Mouse (Mus musculus): ENCODE measurements around the gene Mamstr.
"Not testable (repeated sequence)": the region's sequence is repeated elsewhere in the genome, so short reads cannot be mapped to it uniquely, and the experiment has no call there.

The Mamstr gene

DNA sequence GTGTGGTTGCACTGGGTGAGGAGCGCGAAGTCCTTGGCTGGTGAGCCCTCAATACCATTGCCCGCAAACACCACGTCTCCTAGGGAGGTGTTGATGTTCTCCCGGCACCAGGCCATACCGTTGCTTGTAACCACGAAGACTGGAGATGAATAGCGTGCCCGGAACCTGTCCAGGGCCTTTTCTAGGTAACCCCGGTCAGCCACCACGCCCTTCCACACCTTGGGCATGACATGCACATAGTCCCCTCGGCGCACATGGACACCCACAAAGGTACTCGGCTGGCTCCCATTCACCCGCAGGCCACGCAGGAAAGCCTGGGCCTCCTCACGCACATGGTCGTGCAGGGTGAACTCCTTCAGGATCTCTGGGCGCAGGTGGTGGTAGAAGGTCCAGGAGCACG, 10.7 kb downstream of the Mamstr start:
- not testable (repeated sequence) for DNase-seq

DNA sequence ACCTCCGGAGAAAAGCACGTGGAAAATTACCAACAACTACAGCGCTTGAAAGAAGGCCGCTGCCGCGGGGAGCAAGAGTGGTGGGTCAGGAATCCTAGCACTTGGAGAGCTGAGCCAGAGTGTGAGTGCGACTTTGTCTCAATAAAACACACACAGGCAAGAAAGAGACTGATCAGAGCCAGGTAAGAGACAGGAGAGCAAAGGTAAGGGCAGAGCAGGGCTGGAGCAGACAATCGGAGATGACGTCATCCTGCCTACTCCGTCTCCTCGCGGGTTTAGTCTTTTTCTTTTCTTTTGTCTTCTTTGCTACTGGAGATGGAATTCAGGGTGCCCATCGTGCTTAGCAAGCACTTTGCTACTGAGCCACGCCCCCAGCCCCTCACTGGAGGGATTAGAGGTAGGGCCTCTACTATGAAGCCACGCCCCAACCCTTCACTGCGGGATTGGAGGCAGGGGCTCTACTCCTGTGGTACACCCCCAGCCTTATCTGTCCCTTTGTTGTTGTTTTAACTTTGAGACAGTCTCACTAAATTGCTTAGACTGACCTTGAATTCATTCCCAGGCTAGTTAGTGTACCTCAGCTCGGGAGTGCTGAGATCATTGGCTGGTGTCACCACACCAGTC, 14.8 kb downstream of the Mamstr start:
- DNase-seq, result no peak

DNA sequence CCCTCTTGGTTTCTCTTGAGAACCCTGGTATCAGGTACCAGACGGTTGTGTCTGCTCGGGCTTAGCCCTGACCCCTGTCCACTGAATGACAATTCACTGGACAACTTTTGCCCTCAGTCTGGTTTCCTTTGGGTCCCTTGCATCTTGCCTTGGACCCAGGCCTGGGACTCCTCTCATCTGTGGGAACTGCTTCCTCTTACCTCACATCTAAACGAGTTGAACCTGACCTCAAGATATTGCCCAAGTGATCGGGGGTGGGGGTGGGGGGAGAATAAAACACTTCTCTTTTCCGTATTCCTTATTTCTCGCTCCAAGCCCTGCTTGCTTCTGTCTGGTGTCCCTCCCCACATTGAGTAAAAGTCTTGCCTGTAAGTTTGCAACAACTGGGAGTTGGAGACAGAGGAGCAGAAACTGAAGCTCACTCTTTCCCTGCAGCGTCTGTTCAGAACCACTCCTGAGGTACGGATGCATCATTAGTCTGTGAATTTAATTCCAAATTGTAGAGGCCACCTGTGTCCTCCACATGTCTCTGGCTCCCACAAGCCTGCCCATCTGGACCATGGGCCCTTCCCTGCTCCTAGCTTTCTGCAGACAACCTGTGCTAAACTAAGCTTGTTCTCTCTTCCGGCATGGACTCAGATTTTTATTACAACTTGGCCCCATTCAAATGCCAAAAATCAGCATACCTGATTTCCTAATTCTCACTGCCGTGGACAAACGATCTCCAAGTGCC, 21.1 kb downstream of the Mamstr start:
- no peak for DNase-seq

DNA sequence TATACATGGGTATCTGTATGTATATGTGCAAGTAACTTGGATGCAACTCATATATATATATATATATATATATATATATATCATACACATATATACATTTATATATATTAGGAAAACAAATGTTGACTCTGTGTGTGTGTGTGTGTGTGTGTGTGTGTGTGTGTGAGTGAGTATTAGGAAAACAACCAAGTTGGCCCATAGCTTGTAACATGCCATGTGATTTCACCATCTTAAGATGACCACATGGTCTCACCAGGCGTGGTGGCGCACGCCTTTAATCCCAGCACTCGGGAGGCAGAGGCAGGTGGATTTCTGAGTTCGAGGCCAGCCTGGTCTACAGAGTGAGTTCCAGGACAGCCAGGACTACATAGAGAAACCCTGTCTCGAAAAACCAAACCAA, 21.9 kb downstream of the Mamstr start:
- not testable (repeated sequence) for DNase-seq

DNA sequence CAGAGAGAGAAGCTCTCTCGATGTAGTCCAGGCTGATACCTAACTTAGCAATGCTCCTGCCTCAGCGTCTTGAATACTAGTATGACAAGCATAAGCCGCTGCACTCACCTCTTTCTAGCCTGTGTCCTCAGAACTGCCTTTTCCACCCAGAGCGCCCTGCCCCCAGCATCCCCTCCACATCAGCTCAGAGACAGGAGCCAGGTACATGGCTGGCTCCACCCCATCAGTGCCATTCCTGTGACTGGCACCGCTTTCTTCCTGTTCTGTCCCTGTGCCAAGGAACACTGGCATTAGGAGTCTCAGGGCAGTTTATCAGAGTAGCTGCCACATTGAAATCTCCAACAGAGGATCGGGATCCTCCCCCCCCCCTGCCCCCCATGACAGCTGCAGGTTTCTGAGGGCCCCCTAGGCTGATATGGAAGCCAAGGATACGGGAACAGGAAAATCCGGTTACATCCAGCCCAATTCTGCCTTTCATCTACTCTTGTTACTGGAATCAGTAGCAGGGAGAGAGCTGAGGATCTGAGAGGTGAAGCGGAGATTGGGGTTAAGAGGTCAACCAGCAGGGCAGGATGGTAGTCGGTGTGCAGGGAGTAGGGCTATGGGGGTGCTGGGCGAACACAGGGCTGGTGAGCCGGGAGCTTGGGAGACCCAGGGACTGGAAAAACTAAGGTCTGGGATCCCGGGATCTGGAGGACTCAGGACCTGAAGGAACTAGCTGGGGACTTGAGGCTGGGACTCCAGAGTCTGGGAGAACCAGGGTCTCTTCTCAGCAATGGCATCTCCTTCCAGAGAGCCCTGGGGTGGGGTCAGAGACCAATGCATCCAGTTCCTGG, 25.7 kb downstream of the Mamstr start:
- DNase-seq, result peak in 1 of 2 experiments; percentile 41

DNA sequence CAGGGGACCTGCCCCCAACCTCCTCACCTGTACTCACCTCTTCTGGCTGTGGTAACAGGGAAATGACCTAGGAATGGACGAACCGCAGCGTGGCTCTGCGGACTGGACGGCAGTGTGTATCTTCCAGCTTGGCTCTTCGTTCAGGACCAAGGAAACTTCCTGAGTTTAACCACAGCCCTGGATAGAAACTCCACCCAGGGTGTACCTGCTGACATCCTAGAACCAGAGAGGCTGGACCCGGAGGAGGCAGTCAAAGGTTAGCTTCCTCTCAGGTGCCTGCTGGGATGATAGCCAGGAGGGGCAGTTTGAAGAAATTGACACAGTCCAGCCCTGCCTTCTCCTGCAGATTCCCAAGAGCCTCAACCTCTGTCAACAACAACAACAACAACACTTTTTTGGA, 26.4 kb downstream of the Mamstr start, which contains the start of gene Fut2:
Fut2 (minus strand) TSS at position 234 of the 400 bp plus-strand sequence.
- no peak for DNase-seq

DNA sequence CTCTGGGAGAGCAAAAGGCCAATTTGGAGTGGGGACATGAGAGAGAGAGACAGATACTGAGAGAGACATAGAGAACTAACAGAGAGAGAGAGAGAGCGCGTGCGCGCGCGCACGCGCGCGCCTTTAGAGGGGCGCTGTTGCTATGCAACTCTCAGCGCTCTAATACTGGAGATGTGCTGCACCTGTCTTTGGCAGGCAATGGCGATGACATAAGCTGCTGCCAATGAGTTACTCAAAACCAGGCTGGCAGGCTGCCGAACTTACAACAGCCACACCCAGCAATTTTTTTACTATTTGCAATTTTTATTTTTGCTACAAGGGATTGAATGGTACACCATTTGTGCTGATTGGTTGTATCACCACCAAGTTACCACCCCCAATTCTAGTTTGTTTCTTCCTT, 28.0 kb downstream of the Mamstr start:
- DNase-seq, result peak in 1 of 2 experiments; percentile 40

DNA sequence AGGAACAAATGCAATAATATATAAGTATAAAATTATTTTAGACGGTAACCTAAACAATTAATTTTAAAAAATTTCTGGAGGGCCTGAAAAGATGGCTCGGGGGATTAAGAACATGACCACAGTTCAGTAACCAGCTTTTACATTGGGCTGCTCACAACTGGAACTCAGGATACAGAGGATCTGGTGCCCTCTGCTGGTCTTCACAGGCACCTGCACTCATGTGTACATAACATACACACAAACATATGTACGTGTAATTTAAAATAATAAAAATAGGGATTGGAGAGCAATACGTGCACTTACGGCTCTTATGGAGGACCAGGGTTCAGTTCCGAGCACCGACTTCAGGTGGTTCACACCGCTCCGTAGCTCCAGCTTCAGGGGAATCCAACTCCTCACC, 29.1 kb downstream of the Mamstr start:
- no peak for DNase-seq

DNA sequence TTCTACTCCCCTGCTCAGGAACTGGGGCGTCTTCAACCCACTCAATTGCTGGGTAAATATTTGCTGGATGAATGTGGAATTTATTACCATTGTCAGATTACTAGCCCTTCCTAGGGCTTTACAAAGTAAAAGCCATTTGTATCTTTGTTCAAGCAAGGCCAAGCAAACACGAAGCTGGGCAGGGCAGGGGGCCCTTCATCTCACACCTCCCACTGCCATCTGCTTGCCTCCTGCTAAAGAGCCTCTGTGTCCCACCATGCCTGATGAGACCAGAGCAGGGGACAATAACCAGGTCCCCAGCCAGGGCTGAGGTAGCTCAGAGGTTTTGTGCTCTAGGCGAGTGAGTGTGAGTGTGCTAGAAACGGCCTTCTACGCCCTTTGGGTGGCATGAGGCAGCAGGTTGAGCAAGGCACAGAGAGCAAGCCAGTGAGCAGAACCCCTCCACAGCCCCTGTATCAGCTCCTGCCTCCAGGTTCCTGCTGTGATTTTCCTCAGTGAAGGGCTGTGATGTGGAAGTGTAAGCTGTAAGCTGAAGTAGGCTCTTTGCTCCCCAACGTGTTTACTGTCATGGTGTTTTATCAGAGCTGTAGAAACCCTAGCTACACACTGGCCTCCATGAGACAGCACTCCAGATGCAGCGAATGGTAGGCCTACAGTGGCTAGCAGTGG, 38.0 kb downstream of the Mamstr start:
- DNase-seq, result no peak

DNA sequence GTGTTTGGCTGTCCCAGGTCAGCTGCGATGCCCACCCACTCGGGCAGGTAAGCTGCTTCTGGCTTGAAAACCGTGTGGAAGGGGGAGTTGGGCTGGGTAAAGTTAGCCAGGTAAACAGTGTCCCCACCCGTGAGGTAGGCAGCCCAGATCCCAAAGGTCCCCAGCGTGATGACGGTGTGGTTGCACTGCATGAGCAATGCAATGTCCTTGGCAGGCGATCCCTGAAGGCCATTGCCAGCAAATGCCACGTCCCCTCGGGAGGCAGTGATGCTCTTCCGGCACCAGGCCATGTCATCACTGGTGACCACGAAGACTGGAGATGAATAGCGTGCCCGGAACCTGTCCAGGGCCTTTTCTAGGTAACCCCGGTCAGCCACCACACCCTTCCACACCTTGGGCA, 38.7 kb downstream of the Mamstr start:
- no peak for DNase-seq

DNA sequence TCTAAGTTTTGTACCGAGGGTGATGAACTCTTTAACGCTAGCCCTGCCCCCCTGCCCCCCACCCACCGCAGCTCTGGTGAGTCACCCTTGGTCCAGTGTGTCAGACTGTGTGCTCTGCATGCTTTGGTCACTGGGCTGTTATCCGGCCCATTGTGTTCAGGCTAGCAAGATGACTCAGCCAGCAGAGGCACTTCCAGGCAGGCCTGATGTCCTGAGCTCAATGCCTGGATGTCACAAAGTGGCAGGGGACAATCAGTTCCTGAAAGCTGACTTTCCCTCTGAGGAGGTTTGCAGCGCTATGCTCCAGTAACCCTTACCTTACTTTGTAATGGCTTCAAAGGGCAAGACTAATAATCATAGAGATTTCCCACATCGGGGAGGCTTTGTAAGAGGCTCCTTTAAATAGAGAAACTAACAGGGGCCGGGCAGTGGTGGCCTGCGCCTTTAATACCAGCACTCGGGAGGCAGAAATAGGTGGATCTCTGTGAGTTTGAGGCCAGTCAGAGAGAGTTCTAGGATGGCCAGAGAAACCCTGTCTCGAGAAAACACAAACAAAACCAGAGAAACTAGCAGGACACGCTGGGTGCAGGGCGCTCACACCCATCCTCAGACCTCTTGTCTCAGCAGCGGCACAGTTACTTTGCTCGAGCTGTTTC, 40.3 kb downstream of the Mamstr start:
- no peak for DNase-seq

DNA sequence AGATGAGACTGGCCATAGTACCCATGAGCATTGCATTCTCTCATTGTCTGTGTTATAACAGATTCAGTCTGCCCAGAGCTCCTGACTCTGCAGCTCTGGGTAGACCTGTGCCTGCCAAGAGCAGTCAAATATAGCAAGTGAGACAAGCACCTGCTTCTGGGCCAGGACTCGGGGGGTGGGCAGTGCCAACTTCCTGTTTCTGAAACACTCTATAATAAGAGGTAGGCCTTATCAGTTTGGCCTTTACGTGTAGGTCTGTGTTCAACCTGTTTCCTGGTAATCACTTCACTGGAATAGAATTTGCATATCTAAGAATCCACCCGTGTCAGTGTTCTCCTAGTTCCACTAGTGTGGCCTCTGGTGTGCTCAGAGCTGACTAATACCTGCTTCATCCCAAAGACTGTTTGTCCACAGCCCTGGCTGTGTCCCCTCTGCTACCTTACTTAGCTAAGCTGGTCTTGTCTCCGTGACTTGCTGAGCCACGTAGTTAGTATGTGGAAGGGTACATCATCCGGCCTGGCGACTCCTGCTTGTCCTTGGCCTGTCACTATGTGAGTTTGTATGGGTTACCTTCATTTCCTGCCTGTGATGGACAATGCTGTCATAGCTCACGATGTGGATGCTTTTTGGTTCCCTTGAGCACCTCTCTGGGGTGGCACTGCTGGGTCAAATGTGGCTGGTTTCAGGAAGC, 41.4 kb downstream of the Mamstr start:
- peak; percentile 63 to 73 for DNase-seq

DNA sequence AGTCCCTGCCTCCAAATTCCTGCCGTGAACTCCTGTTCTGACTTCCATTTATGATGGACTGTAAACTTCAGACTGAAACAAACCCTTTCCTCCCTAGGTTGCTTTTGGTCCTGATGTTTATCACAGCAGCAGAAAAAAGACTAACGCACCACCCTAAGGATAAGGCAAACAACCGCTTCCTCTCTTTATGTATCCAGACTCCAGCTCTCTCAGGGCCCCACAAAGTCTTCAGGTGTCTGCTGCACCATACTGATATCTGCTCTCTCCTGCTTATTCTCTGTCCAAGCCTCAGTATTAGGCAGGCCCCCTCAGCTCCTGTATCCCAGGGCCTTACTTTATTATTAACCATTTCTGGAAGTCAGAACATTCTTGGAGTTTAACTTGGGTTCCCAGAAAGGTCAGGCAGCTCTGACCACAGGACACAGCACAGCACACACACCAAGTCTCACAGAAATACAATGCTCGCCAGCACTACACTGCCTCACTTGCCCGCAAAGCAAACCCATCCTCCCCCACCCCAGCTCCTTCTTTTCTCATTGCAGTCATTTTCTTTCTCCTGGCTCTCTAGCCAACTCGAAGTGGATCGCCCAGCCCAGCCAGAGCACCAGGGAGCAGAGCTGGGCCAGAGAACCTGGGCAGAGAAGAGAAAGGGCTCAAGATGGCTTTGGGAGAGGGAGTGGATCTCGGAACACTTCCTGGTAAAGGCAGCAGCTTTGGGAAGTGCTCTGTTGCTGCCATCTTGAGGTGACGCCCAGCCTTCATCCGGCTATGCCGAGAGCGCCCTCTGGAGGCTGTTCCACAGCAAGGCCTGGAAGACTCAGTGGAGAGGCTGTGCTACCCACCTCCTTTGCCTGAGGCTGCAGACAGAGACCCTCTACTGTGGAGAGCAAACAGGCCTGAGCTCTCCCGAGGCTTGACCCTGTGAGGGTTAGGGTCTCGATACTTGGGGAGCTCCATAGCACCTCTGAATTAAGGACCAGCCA, 42.7 kb downstream of the Mamstr start:
- DNase-seq, result peak; percentile 96 to 98

DNA sequence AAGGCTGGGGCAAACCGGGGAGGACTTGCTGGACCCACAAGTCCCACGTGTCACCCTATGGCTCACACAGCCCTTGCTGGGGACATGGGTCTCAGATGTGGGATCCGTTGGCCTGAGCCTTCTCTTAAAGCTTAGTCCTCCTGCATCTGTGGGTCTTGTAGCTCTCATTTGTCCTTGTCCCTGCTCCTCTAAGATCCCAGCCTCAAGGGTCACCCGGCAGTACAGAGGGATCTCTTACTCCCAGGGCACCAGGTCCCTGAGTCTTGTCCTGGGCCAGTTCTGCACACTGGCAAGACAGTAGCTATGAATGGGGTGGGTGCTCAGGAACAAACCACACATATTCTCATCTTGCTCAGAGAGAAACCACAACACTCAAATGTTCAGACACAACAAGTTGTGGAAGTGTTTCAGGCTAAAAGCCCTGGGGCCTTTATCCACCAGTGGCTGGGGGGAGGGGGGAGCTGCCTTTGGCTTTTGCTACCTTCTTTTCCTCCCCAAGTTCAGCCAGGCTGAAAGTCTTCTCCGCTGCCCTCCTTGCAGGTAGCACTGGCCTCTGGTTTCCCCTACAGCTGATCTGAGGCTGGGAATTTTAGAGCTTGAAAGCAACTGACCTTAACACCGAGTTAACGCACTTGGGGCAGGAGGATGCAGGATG, 43.7 kb downstream of the Mamstr start, which contains the start of gene Ntn5:
Ntn5 (plus strand) TSS at position 627 of the 655 bp plus-strand sequence.
- DNase-seq, result no peak

DNA sequence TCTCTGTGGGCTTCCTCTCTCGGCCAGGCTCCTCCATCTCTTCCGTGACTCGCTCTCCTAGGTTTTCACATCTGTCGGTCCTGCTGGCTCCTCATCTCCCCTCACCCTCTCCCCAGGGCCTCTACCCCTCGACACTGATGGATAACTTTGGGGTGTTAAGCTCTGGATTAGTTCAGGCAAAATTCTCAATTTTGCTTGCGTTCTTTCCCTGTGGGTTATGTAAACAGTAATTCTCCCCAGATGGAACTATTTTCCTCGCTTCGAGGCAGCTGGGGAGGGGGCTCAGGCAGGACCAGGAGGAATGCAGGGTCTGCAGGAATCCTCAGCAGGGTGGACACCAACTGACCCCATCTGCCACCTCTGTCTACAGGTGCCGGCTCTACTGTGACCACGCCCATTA, 46.0 kb downstream of the Mamstr start:
- no peak for DNase-seq

DNA sequence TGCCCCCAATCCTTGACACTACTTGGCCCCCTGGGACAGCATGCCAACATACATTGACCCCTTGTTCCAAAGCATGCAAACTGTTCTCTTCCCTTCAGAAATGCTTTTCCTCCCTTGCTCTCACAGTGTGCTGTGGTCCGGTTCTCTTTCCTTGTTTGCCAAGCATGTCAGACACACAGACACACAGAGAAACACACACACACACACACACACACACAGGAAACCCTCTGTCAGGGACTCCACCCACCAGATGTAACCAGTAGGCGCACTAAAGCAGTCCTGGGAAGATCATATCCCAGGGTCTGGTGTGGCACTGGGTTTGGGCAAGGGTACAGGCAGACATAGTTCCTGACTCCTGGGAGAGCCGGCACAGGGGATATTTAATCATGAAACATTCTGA, 47.1 kb downstream of the Mamstr start:
- DNase-seq, result no peak

DNA sequence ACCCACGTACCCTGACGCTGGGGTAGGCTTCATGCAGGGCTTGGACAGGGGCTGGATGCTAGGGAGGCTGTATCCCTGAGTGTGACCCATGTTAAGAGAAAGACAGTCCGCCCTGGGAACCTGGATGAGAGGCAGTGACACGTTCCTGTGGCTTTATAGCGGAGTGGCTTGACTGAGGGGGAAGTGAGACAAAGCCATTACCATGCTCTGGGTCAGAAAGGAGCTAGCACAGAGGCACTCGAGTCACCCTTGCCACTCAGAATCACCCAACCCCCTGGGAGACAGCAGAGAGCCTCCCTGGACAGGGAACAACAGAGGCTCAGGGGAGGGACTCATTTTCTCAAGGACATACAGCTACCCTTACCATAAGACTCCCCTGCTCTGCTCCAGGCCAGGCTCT, 49.3 kb downstream of the Mamstr start:
- no peak for DNase-seq

DNA sequence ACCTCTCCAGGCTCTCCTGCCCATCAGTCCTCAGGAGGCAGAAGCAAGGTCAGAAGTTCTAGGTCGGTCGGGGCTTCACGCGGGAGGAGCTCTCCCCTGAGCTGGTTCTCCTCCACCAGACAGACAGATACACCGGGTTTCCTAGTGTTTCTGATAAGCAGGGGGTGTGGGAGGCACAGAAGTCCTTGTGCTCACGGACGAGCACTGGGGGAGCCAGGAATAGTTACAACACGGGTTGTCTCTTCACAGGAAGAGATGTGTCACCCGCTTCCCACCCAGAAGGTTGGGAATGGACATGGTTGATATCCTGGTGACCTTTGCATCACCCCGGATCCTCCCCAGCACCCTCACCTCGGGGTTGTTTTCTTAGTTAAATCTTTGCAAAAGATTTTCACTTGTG, 50.0 kb downstream of the Mamstr start:
- DNase-seq, result no peak

DNA sequence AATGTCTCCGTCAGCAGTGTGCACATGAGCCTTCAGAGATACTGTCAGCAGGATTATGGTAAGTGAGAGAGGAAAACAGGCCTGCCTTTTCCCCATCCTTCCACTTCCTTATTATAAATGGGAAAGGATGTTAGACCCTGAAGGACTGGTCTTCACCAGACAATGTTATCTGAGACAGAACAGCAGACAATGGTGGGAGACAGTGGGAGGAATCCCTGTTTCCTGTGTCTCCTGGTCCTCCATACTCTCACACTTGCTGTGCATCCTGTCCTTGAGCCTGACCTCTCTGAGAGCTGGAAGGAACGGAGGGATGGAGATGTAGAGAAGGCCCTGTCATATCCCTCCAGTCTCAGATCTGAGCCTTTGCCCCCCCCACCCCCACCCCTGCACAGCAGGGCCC, 52.6 kb downstream of the Mamstr start:
- no peak for DNase-seq
